Mouse (Mus musculus): ENCODE results near the gene Trim3.

The Trim3 gene

DNA sequence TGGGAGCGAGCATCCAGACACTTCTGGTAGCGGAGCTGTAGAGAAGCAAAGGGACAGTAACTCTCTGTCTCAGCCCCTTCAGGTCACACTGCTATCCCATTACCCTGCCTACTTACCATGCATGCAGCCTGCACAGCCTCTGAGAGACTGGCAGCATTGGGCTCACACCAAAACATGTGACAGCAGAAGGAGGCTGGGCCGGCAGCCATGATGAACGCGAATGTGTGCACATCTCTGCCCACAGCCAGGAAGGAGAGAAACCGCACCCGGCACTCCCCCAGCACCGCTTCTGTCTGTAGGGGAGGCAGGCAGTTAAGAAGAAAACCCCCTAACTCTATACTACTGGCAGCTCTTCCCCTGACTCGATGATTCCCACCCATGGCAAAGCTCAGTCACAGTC, 74.4 kb downstream of the Trim3 start:
- DNase-seq (ENCODE audit: low read depth, low spot score), result no peak

- no peak for DNase-seq (ENCODE audit: low read depth, low spot score)
These were observed 75.7 kb downstream of the Trim3 start for GRCm38 (mm10) chr7:105557671-105558070.

DNA sequence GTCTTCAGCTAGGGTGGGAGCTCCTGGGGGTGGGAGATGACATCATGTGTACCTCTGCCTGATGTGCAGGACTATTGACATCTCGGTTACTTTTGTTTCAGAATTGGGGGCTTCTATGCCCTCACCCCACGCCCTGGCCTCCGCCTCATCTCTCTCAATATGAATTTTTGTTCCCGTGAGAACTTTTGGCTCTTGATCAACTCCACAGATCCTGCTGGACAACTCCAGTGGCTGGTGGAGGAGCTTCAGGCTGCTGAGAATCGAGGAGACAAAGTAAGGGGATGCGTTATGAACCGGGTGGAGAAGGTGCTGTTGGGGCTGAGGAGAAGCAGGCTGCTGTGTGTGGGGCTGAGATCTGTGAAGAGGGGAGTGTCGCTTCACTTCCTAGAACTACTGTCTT, 77.0 kb downstream of the Trim3 start:
- no peak for DNase-seq (ENCODE audit: low read depth, low spot score)

DNA sequence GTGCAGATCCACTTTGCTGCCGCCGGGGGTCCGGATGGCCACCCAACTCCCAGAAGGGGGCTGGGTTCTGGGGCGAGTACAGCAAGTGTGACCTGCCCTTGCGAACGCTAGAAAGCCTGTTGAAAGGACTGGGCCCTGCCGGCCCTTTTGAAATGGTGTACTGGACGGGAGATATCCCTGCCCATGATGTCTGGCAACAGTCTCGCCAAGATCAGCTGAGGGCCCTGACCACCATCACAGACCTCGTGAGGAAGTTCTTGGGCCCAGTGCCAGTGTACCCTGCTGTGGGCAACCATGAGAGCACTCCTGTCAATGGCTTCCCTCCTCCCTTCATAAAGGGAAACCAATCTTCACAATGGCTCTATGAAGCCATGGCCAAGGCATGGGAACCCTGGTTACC, 77.8 kb downstream of the Trim3 start:
- DNase-seq (ENCODE audit: low read depth, low spot score), result no peak

All from retina, postnatal 7 days (tissue).